Mouse (Mus musculus) ovary, postnatal 10 days (tissue): Measurements from ENCODE around the gene Taf1a.
"Not testable (repeated sequence)": the region's sequence is repeated elsewhere in the genome, so short reads cannot be mapped to it uniquely, and the experiment has no call there.

Source experiments
- DNase-seq: peaks from one replicate; pipeline ENCODE4 v3.0.0; 2022; ENCODE audit warnings: low spot score

Gene Taf1a

DNA sequence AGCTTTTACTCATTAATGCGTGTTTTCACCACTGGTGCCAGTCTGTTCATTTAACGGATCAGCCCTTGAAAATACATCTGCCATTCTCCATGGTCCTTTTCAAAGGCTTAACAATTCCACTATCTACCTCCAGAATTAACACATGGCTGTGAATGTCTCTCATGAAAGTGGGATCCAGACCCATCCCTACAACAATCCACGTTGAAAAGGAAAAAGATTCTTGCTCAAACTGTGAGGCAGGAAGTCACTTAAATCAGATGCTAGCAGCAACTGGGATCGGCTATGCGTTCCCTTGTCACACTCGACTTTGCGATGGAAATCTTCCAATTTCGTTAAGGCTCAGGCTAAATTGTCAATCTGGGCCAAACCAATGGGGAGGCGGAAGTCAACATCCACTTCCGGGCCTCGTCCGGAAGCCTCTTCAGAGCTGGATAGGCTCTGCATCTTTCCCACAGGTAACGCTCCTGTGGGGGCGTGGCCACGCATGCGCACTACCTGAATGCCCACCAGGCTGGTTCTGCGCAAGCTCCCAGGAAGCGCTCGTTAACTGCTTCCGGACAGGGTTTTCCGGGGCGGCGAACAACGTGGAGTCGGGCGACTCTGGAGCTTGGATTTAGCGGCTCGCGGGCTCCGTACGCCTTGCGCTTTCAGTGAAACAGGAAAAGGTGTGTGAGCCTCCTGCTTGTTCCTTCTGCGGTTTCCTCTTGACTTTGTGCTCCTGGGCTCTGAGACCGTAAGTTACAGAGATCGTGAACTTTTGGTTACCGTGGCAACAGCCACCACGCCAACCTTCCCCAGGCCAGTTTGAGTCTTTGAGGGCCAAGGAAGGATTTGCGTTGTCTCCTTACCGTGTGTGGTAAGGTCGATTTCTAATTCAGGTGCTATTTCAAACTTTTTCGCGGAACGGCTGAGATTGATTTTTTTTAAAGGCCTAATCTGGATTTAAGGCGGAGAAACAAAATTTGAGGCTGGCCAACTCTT is at the start of gene Taf1a:
TSS of gene Taf1a (plus strand) at position 556 of the 981 bp plus-strand sequence.
- peak; percentile 53 for DNase-seq

DNA sequence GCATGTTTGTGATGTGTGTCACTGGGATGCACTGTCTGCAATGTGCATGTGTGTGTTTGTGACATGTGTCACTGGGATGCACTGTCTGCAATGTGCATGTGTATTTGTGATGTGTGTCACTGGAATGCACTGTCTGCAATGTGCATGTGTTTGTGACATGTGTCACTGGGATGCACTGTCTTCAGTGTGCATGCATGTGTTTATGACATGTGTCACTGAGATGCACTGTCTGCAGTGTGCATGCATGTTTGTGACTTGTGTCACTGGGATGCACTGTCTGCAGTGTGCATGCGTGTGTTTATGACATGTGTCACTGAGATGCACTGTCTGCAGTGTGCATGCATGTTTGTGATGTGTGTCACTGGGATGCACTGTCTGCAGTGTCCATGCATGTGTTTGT is 45.9 kb upstream of the Taf1a start:
- not testable (repeated sequence) for DNase-seq

DNA sequence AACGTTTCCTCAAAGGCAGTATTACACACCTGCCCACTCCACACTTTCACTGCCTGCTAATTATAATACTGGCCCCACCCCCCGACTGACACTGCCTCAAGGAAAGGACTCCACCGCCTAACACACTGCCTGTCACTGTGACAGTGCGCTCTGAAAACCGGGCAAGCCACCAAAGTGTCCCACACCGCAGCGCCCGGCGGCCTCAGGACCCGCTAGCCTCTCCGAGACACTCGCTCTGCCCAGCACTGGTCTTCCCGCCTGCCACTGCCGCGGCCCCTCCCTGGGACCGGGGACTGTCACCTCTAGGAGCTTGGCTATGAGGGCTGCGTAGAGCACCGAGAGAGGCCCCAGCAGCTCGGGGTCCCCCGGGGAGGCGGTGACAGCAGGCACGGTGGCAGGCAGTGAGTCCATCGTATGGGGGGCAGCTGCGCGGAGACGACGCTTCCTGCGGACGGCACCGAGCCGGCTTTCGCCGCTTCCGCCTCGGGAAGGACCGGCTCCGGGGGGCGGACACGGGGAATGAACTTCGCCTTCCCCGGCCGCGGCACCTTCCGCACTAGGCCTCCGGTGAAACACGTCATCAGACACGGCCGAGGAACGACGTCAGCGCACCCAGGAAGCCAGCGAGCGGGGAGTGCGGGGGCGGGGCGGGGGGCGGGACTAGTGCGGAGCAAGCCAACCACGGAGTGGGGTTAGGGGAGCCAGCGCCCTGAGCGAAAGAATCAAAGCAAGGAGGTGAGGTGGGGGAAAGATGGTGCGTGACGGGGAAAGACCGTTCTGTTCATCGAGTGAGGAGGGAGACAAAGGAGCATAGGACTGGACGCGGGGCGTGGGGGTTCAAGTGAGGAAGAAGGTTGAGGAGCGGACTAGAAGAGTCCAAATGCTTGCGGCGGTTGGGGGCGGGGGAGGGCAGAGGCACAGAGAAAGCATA is 43.6 kb upstream of the Taf1a start:
- peak; percentile 56 for DNase-seq

DNA sequence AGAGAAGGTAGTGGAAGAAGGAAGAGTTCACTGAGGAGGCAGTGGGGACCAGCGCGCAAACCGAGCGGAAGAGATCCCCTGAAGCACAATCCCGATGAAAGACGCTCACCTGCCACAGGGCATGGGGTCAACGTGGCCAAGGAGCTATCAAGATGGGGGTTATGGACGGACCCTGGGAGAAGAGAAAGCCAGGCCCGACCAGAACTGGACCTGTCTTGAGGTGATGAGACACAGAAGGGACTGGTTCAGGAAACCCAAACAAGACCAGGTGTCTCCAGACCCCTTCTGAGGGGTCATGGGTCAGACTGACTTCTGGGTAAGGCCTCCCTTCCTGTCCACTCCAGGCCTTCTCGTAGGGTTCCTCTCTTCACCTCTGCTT is 43.0 kb upstream of the Taf1a start:
- DNase-seq = no peak

DNA sequence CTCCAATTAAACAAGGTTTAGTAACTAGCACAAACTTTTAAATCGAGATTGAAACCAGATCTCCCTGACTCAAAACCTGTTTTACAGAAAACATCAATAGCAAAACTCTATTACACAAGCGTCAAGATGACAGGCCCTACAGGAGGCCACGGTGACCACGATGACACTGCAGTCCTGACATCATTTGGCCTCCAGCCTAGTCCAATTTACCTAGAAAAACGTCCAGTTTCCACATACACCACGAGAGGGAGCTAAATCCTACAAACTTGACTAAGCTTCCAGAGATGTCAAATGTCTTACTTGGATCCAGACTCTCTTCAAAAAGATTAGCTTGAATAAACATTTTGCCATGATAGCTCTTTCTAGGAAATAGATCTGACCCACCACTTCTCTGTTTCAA is 38.9 kb upstream of the Taf1a start:
- DNase-seq = no peak

DNA sequence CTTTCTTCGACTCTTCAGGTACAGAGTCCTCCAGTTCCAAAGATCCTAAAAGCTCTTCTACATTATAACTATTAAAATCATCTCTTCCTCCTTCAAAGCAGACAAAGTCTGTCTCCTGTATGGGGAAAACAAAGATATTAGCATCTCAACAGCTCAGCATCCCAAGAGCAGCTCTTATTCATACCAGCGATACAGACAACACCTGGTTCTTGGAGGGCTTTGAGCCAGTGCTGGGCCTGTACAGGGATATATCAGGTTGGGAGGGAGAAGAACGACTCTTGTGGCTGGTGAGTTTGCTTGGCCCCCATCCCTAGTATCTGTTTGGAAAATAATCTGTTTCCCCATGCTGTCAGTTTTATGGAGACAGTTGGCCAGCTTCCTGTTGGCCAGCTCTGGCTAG is 29.9 kb upstream of the Taf1a start:
- DNase-seq = no peak

DNA sequence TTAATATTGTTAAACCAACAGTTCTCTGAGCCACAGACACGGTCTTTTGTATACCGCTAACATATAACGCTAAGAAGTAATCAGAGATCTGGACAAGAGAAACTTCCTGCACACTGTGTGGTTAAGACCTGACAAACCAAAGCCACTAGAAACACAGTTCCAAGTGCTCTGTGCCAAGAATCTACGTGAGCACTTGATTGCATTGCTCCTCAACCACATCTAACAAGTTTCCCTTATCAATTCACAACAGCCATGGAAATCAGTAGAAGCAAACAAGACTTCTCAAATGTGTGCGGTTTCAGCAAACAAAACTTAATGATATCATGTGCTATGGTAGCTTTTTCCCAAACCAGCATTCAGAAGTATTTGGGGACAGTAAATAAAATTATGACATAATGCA is 26.5 kb upstream of the Taf1a start:
- no peak for DNase-seq

DNA sequence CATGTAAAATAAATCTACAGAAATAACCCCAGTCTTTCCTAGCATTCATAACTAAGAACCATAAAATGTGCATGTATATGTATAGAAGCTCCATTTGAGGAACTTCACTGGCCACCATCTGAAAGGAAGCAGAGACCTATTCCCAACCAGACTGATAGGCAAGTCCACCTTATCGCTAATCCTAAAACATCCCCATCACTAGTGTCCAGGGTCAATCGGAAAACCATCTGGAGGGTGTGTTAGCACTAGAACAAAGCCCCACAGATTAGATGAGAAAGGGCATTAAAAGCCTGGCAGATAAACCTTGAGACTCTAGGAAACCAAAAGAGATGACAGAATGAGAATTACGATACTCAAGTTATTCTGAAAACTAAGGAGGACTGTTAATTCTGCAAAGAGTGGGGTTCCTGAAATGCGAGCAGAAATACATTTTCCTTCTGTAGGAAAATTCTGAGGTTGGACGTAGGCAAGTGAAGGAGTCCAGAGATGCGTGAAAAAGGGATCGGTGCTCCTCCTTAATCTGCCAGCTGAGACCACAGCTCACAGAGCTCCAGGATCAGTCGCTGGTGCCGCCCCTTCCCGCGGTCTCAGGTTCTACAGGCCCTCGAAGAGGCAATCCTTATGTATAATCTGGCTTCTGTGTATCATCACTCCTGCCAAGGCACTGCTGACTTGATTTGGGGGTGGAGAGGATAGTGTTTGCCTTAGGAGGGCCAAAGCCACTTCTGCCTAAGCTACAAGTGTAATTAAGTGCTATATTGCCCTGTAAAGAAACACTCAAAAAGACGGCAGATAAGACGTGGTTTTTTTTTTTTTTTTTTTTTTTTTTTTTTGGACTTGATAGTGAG is 25.8 kb upstream of the Taf1a start:
- no peak for DNase-seq

DNA sequence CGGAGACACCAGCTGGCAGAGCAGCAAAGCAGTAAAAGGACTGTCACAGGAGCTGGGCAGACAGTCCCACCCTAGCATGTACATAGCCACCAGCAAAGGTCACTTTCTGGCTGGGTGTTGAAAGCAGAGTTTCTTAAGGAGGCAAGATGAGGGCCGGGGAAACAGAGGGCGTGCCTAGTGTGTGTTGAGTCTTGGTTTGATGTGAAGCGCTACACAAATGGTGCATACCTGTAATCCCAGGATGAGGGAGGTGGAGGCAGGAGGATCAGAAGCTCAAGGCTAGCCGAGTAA is 25.3 kb upstream of the Taf1a start:
- no peak for DNase-seq

DNA sequence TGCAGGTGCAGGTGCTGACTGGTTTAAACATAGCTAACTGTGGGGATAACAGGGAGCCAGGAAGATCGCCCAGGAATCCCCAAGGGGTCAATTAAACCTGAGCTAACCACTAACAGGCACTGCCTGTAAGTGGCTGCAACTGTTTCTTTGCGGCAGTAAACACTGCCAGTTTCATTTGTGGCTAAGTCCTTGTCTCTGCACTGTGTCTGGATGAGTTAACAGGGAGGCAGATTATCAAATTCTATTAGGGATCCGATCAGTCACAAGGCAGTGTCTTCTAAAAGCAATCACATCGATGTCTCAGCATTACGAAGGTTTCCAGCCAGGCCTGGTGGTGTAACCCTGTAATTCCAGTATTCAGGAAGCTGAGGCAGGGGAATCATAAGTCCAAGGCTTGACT is 22.4 kb upstream of the Taf1a start:
- no peak for DNase-seq

DNA sequence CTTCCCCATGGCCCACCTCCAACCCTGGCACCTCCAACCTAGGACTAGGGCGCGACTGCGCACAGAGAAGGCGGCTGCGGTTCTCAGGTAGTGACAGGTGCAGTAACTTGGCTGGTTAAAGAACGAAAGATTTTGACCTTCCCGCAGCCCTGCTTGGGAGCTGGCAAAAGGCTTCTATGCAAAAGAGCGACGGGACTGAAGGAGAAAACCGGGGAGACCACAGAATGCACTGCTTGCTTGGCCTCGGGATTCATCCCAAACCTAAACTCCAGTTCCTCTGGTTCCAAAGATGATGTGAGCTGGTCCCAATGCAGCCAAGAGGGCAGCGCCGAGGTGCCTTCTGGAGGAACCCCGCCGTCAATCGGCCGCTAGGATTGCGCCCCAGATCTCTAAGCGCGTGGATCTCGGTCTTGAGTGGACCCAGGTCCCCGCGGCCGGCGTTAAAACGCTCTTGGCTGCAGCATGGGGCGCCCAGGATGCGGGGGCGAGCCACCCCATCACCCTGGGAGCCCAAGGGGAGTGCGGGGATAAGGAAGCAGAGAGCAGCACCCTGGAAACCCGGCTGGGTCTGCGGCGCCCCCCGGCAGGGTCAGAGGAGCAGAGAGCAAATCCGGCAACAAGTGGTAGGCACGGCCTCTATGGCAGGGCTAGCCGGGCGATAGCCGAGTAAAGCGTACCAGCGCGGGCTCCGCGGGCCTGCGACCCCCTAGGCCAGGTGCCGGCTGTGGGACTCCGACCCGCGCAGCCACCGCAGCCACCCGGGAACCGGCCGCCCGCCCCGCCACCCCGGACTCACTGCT is 20.0 kb upstream of the Taf1a start:
- no peak for DNase-seq

DNA sequence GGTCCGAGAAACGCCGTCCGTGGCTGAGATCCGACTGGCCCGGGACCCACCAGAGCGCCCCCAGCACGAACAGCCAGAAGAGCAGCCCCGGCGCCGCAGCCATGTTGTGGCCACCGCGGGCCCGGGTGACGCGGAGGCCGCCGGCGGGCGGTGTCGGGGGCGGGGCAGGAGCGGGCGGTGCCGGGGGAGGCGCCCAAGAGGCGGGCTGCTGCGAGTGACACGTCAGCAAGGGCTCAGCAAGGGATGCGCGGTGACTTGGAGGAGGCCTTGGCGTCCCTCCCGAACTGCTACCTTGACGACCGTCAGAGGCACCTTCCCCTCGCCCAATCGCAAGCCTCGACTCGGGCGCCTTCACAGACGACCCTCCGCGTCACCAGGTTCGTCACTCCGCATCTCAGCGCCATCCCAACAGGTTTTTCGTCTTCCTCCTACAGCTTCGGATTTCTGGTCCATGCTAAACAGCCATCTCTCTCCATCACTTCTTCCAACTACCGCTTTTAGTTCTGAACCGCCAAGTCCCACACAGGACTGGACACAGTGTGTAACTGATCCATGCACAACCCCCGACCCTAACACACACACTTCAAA is 19.3 kb upstream of the Taf1a start, which contains the start of gene Mia3:
TSS of gene Mia3 (minus strand) at position 127 of the 588 bp plus-strand sequence.
- DNase-seq = peak; percentile 83

DNA sequence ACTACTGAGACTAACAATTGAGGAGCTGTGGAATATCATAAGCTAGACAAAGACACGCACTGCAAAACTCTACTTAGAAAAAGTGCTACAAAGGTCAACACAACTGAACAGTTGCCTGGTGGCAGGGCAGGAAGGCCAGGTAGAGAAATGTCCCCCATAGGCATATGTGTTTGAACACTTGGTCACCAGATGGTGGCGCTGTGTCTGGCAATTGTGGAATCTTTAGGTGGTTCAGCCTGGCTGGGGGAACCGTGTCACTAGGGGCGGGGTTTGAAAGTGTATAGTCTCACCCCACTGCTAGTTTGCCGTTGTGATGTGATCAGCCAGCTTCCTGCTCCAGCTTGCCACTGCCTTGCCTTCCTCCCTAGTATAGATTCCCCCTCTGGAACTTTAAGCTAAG is 14.1 kb upstream of the Taf1a start:
- DNase-seq = no peak

DNA sequence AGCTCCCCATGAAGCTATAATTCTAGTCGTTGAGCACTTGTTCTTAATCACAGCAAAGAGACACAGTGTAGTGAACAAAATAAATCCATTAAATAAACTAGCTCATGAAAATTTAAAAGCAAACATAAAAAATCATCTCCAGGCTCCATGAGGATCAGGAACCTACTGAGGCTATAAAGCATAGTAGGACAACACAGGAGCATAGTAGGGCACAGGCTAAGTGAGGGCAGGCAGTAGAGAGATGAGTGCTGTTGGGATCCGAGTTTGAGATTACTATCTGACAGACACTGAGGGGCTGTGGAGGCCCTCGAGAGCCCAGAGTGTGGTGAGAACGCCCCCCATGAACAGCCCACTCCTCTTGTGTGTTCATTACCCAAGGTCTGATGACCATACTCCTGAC is 11.7 kb upstream of the Taf1a start:
- no peak for DNase-seq

DNA sequence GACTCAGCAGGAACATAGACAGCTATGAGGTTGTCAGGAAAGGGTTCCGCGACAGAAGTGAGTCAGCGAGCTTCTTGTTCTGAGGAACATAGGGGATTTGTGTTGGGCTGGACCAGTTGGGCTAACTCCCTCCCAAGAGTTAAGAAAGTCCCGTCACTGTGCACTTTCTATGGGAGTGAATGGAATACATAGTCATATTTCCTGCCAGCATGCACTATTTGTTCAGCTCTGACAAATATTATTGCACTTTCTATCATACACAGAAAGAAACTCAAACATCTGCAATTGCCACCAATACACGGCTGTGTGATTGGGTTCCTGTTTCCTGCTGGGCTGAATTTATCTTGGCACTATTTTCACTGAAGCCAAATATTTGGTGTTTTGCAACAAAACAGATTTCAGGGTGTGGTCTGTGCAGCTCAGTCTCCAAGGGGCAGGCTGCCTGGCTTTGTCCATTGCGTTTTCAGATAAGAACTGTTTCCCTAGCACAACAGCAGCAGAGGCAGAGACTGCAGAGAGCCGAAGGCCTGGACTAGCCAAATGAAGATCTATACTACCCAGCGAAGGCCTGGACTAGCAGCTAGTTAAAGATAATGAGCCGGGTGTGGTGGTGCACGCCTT is 10.3 kb upstream of the Taf1a start:
- no peak for DNase-seq

DNA sequence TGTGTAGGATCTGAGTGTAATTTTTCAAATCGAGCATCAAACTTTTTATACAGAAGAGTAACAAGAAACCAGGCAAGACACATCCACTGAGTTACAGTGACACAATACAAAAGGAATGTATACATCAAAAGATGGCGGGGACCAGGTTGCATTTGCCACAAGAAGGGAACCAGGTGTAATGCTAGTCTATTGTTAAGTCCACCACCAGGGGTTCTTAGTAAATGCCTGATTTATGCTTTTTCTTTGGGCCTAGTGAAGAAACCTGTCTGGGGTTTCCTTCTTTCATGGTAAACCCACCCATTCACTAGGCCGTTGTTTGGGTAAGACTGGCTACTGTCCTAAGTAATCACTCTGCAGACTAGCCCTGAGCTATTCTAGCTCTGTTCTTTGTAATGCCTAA is 9.4 kb upstream of the Taf1a start:
- not testable (repeated sequence) for DNase-seq

DNA sequence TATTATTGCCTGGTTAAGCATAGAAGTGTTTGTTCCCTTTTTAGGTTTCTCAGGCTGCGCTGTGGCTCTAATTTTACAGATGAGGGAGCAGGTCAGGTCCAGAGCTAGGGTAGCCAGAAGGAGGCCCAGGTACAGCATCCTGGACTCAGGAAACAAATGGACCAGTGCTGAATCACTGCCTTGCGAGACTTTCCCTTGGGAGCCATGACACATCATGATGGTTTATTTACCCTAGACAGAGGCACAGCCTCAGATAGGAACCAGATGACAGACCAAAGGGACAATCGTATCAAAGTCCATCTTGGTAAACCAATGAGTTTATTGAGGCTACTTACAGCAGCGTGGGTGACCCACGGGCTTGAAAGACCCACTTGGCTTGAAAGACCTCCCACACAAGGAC is 7.0 kb upstream of the Taf1a start:
- DNase-seq = no peak

DNA sequence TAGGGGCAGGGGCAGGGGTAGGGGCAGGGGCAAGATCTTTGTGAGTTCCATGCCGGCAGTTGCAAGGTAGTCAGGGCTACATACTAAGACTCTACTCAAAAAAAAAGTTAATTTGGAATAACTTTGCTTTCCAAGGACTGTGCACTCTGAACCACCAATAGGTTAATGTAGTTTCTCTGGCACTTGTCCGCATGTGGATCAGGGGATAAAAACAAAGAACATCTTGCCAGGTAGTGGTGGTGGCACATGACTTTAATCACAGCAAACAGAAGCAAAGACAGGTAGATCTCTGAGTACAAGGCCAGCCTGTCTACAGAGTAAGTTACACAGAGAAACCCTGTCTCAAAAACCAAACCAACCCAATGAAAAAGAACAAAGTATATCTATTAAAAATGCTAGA is 6.2 kb upstream of the Taf1a start:
- DNase-seq = no peak

DNA sequence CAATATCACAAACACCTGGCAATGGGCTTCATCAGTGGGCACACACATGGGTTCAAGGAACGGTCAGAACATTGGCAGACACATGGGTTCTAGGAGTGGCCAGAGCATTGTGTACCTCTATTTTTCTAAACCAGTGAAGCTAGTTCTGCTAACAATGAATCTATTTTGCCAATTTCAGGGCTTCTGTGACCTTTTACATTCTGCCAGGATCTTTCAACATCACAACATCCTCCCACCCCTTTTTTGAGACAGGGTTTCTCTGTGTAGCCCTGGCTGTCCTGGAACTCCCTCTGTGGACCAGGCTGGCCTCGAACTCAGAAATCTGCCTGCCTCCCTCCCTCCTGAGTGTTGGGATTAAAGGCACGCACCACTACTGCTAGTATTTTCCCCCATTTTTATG is 1.4 kb upstream of the Taf1a start:
- DNase-seq = not testable (repeated sequence)

DNA sequence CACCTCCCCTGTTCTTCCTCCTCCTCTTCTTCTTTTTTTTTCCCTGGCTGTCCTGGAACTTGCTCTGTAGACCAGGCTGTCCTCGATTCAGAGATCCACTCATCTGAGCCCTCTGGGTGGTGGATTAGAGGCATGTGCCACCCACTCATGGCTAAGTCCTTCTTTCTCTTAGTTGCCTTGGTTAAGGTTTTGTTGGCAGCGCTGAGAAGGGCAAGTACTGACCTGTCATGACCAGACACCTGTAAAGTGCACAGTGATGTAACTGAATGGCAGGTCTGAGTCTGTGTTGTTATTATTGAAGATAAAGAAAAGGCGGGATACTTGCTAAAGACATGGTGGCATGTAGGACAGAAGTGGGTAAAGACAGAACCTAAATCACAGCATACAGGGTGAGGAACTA is 14.6 kb downstream of the Taf1a start:
- no peak for DNase-seq
